Mouse (Mus musculus): ENCODE data around the gene Gdf11. TPM values are rescaled to one million over a fixed set of nuclear protein-coding genes. Genes with fewer than 3 reads are reported as not detected.
A peak's percentile ranks its signal among the peaks of the same experiment; 100 is the strongest.

Gene Gdf11
- polyA plus RNA-seq, 1 experiment: 0.82 TPM

GRCm38 (mm10) chr10:128919203-128919631 is 27.7 kb upstream of the Gdf11 start:
- H3K36me3 ChIP-seq (ENCODE audit: control insufficient read depth, insufficient read depth, low read length): peaks cover 19% of the 10 kb centered on the region
- H3K4me3 ChIP-seq (ENCODE audit: low read depth, low read length): no peak overlapping the region
- H3K27me3 ChIP-seq (ENCODE audit: control insufficient read depth, insufficient read depth, low read length): no peaks in the 10 kb centered on the region
- H3K4me1 ChIP-seq (ENCODE audit: control insufficient read depth, insufficient read depth, insufficient read length, low read length): peaks cover 31% of the 10 kb centered on the region
- WGBS: 21% methylated on average over 6 of the region's 6 CpGs
- TF ChIP-seq CTCF (IDR thresholded peaks at IDR 0.05; ENCODE audit: extremely low read depth, insufficient read length, insufficient replicate concordance, low read depth, low read length) (no peak), POLR2A (IDR thresholded peaks at IDR 0.05; ENCODE audit: low read depth, low read length) (no peak)
- peak overlapping the region; percentile 70 for H3K27ac ChIP-seq (ENCODE audit: insufficient read depth, low read depth, low read length)

- Histone ChIP-seq H3K4me1 (ENCODE audit: control insufficient read depth, insufficient read depth, insufficient read length, low read length) (peaks cover 27% of the 10 kb centered on the region), H3K36me3 (ENCODE audit: control insufficient read depth, insufficient read depth, low read length) (peaks cover 23% of the 10 kb centered on the region), H3K27ac (ENCODE audit: insufficient read depth, low read depth, low read length) (peak overlapping the region; percentile 70), H3K27me3 (ENCODE audit: control insufficient read depth, insufficient read depth, low read length) (no peaks in the 10 kb centered on the region), H3K4me3 (ENCODE audit: low read depth, low read length) (no peak overlapping the region)
- no peak for TF ChIP-seq CTCF (IDR thresholded peaks at IDR 0.05; ENCODE audit: extremely low read depth, insufficient read length, insufficient replicate concordance, low read depth, low read length)
- TF ChIP-seq POLR2A (IDR thresholded peaks at IDR 0.05; ENCODE audit: low read depth, low read length): no peak
- WGBS: 62% methylated on average over 7 of the region's 7 CpGs
Measured at GRCm38 (mm10) chr10:128918246-128918645, 26.7 kb upstream of the Gdf11 start.

- no peak for TF ChIP-seq CTCF (IDR thresholded peaks at IDR 0.05; ENCODE audit: extremely low read depth, insufficient read length, insufficient replicate concordance, low read depth, low read length)
- peaks cover 25% of the 10 kb centered on the region for H3K4me1 ChIP-seq (ENCODE audit: control insufficient read depth, insufficient read depth, insufficient read length, low read length)
- H3K4me3 ChIP-seq (ENCODE audit: low read depth, low read length): no peak overlapping the region
- no peaks in the 10 kb centered on the region for H3K27me3 ChIP-seq (ENCODE audit: control insufficient read depth, insufficient read depth, low read length)
- no peak overlapping the region for H3K27ac ChIP-seq (ENCODE audit: insufficient read depth, low read depth, low read length)
- WGBS: 88% methylated on average over 6 of the region's 6 CpGs
- H3K36me3 ChIP-seq (ENCODE audit: control insufficient read depth, insufficient read depth, low read length): peaks cover 25% of the 10 kb centered on the region
Measured at GRCm38 (mm10) chr10:128917400-128917799, 25.9 kb upstream of the Gdf11 start.

GRCm38 (mm10) chr10:128916665-128917064 is 25.1 kb upstream of the Gdf11 start:
- Histone ChIP-seq H3K27me3 (ENCODE audit: control insufficient read depth, insufficient read depth, low read length) (no peaks in the 10 kb centered on the region), H3K27ac (ENCODE audit: insufficient read depth, low read depth, low read length) (no peak overlapping the region), H3K4me1 (ENCODE audit: control insufficient read depth, insufficient read depth, insufficient read length, low read length) (peaks cover 19% of the 10 kb centered on the region), H3K4me3 (ENCODE audit: low read depth, low read length) (no peak overlapping the region), H3K36me3 (ENCODE audit: control insufficient read depth, insufficient read depth, low read length) (peaks cover 28% of the 10 kb centered on the region)
- WGBS: 91% methylated on average over 3 of the region's 3 CpGs
- no peak for TF ChIP-seq POLR2A (IDR thresholded peaks at IDR 0.05; ENCODE audit: low read depth, low read length)

GRCm38 (mm10) chr10:128915550-128915949 is 24.0 kb upstream of the Gdf11 start:
- no peaks in the 10 kb centered on the region for H3K27me3 ChIP-seq (ENCODE audit: control insufficient read depth, insufficient read depth, low read length)
- 97% methylated on average over 2 of the region's 2 CpGs for WGBS
- no peak overlapping the region for H3K4me3 ChIP-seq (ENCODE audit: low read depth, low read length)
- no peak overlapping the region for H3K27ac ChIP-seq (ENCODE audit: insufficient read depth, low read depth, low read length)
- H3K4me1 ChIP-seq (ENCODE audit: control insufficient read depth, insufficient read depth, insufficient read length, low read length): peaks cover 15% of the 10 kb centered on the region
- TF ChIP-seq POLR2A (IDR thresholded peaks at IDR 0.05; ENCODE audit: low read depth, low read length) (no peak), CTCF (IDR thresholded peaks at IDR 0.05; ENCODE audit: extremely low read depth, insufficient read length, insufficient replicate concordance, low read depth, low read length) (no peak)
- H3K36me3 ChIP-seq (ENCODE audit: control insufficient read depth, insufficient read depth, low read length): peaks cover 28% of the 10 kb centered on the region

- Histone ChIP-seq H3K36me3 (ENCODE audit: control insufficient read depth, insufficient read depth, low read length) (peaks cover 28% of the 10 kb centered on the region), H3K4me3 (ENCODE audit: low read depth, low read length) (no peak overlapping the region), H3K27me3 (ENCODE audit: control insufficient read depth, insufficient read depth, low read length) (no peaks in the 10 kb centered on the region; the same call in 1 of the 2 replicates), H3K4me1 (ENCODE audit: control insufficient read depth, insufficient read depth, insufficient read length, low read length) (peaks cover 7% of the 10 kb centered on the region), H3K27ac (ENCODE audit: insufficient read depth, low read depth, low read length) (no peak overlapping the region)
- TF ChIP-seq CTCF (IDR thresholded peaks at IDR 0.05; ENCODE audit: extremely low read depth, insufficient read length, insufficient replicate concordance, low read depth, low read length) (no peak), POLR2A (IDR thresholded peaks at IDR 0.05; ENCODE audit: low read depth, low read length) (no peak)
- 88% methylated on average over 12 of the region's 12 CpGs for WGBS
Measured at GRCm38 (mm10) chr10:128913696-128914095, 22.2 kb upstream of the Gdf11 start.

GRCm38 (mm10) chr10:128913219-128913618 is 21.7 kb upstream of the Gdf11 start:
- no peak for TF ChIP-seq POLR2A (IDR thresholded peaks at IDR 0.05; ENCODE audit: low read depth, low read length)
- TF ChIP-seq CTCF (IDR thresholded peaks at IDR 0.05; ENCODE audit: extremely low read depth, insufficient read length, insufficient replicate concordance, low read depth, low read length): peak; percentile 97; the same call in 1 of the 2 replicates
- H3K4me3 ChIP-seq (ENCODE audit: low read depth, low read length): no peak overlapping the region
- H3K27ac ChIP-seq (ENCODE audit: insufficient read depth, low read depth, low read length): no peak overlapping the region
- H3K4me1 ChIP-seq (ENCODE audit: control insufficient read depth, insufficient read depth, insufficient read length, low read length): peaks cover 6% of the 10 kb centered on the region
- H3K36me3 ChIP-seq (ENCODE audit: control insufficient read depth, insufficient read depth, low read length): peaks cover 27% of the 10 kb centered on the region
- 8% methylated on average over 5 of the region's 5 CpGs for WGBS
- H3K27me3 ChIP-seq (ENCODE audit: control insufficient read depth, insufficient read depth, low read length): no peaks in the 10 kb centered on the region; the same call in 1 of the 2 replicates
